In the genomic region with DNA sequence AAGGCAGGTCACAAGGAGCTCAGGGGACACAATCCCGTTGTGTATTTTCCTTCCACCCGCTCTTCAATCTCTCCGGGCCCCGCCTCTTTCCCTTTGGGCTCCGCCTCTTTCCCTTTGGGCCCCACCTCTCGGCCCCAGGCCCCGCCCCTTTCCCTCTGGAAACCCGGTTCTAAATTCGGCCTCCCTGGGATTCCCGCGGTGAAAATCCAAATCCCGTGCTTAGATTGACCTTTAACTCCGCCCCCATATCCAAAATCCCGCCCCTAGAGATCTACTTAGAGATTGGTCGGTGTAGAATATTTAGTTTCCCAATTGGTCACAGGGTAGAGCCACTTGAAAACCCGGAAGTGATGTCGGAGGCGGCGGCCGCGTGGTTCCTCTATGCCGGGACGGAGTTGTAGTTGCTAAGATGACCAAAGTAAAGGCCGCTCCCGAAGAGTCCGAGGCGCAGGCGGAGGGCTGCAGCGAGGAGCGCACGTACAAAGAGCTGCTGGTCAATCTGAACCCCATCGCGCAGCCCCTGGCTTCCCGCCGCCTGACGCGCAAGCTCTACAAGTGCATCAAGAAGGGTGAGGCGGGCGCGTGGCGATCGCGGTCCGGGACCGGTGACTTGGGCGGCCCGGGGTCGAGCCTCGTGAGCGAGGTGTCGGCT, we compare ENCODE assay signal across 8 mouse cellular contexts. TPM values are rescaled to one million over a fixed set of nuclear protein-coding genes. Genes with fewer than 3 reads are reported as not detected.
A peak's percentile ranks its signal among the peaks of the same experiment; 100 is the strongest.
DNase-seq lines count a peak whose midpoint lies in the region; ATAC-seq and TF ChIP-seq lines count a peak whose summit lies in the region.

A gene (plus strand): TSS at position 327 of the 652 bp plus-strand sequence.

- H3K4me2 ChIP-seq in hindbrain, postnatal 0 days (ENCODE audit: low read depth, low read length), result peak within 1 kb of the TSS; percentile 79

- peaks cover 26% of the 10 kb centered on the region for H3K36me3 ChIP-seq in hindbrain, postnatal 0 days (ENCODE audit: insufficient read depth, low read length)

- WGBS in hindbrain, postnatal 0 days, result under 1% methylated on average over 51 of the region's 51 CpGs

- peak within 1 kb of the TSS; percentile 93 for H3K27ac ChIP-seq in gastrocnemius, adult 2 months
- peak within 1 kb of the TSS; percentile 57; the same call in 1 of the 2 replicates for H3K27ac ChIP-seq in hindbrain, postnatal 0 days
- peak within 1 kb of the TSS; percentile 60; the same call in 1 of the 2 replicates for H3K27ac ChIP-seq in left cerebral cortex, adult 2 months

- H3K4me1 ChIP-seq in hindbrain, postnatal 0 days (ENCODE audit: insufficient read depth, low read length), result no peaks in the 10 kb centered on the region; the same call in 1 of the 2 replicates

- intact Hi-C loops in gastrocnemius, adult 2 months (cut with DNase I), result loop anchor here (2.0 to 5.0 kb wide), 2 partner anchors 15 to 33 kb away; a partner anchor contains a TSS
- intact Hi-C loops in left cerebral cortex, adult 2 months (cut with DNase I), result loop anchor here (1.0 to 5.0 kb wide), 2 partner anchors 12 to 33 kb away; a partner anchor contains a TSS

- DNase-seq in ZHBTc4 (ENCODE audit: low read depth, low spot score), result peak; percentile 99
- DNase-seq in gastrocnemius, adult 2 months, result peak; percentile 96
- peak; percentile 99 for DNase-seq in hindbrain, postnatal 0 days (ENCODE audit: low spot score)
- peak; percentile 85 to 90 for DNase-seq in left cerebral cortex, adult 2 months (ENCODE audit: extremely low spot score in 1 of 2, low spot score in 2 of 2)
- peak; percentile 89 to 96 for DNase-seq in right cerebral cortex, adult 2 months (ENCODE audit: low spot score in 2 of 2)
- DNase-seq in urinary bladder, postnatal 14 days (ENCODE audit: low spot score), result peak; percentile 96

- H3K9ac ChIP-seq in hindbrain, postnatal 0 days (replicated peaks; ENCODE audit: low read length), result peak within 1 kb of the TSS; percentile 61

- peak within 1 kb of the TSS; percentile 95 for H3K4me3 ChIP-seq in gastrocnemius, adult 2 months
- peak within 1 kb of the TSS; percentile 80 for H3K4me3 ChIP-seq in hindbrain, postnatal 0 days (ENCODE audit: low read length)
- peak within 1 kb of the TSS; percentile 77 for H3K4me3 ChIP-seq in left cerebral cortex, adult 2 months

- no peak for TF ChIP-seq CTCF in gastrocnemius, adult 2 months (IDR thresholded peaks at IDR 0.05)
- TF ChIP-seq CTCF in hindbrain, postnatal 0 days (IDR thresholded peaks at IDR 0.05; ENCODE audit: low read depth), result no peak
- no peak; the same call in 1 of the 2 replicates for TF ChIP-seq CTCF in left cerebral cortex, adult 2 months (IDR thresholded peaks at IDR 0.05)

- H3K9me3 ChIP-seq in hindbrain, postnatal 0 days (ENCODE audit: low read length), result no peaks in the 10 kb centered on the region

- no peaks in the 10 kb centered on the region for H3K27me3 ChIP-seq in hindbrain, postnatal 0 days (ENCODE audit: insufficient read depth, low read length)

- ATAC-seq in common myeloid progenitor, adult 5-6 weeks (replicated peaks; ENCODE audit: low read depth, poor library complexity, severe bottlenecking), result peak; percentile 73
- ATAC-seq in hindbrain, postnatal 0 days, result peak; percentile 97
- peak; percentile 76 for ATAC-seq in megakaryocyte, adult 5-6 weeks (ENCODE audit: poor library complexity, severe bottlenecking)

RNA-seq across cellular contexts. Expression of the gene that starts here (rescaled TPM):
- 115 and 170 TPM in 2 replicates for total RNA-seq in common myeloid progenitor, adult 5-6 weeks (2017)
- 10 to 100 TPM; 24.9 to 25.7 TPM for total RNA-seq in gastrocnemius, adult 2 months (2021)
- 43.9 and 60.8 TPM in 2 replicates for total RNA-seq in hindbrain, postnatal 0 days (2014; rRNA removed)
- polyA plus RNA-seq in hindbrain, postnatal 0 days (2015; fragmentation: Nextera tagmentation; extraction: Ambion mirVana), result 105 and 109 TPM in 2 replicates
- 10 to 100 TPM; 45.0 to 46.2 TPM for total RNA-seq in left cerebral cortex, adult 2 months (2021)
- total RNA-seq in megakaryocyte, adult 5-6 weeks (2015), result 45.3 and 50.5 TPM in 2 replicates
- total RNA-seq in megakaryocyte, adult 5-6 weeks (2017), result 38.1 and 52.6 TPM in 2 replicates

Comparison
In these comparisons a context has a peak if more than half of its experiments do, and no peak if none do; other contexts are left out.
1. Peak in every context shown above with its lines: DNase-seq, ATAC-seq, H3K4me3 ChIP-seq and H3K27ac ChIP-seq.